Mouse (Mus musculus) midbrain, embryonic 14.5 days (tissue): Measurements from ENCODE around the gene Tut1. TPM values are rescaled to one million over a fixed set of nuclear protein-coding genes. Genes with fewer than 3 reads are reported as not detected.
"Not testable (repeated sequence)": the region's sequence is repeated elsewhere in the genome, so short reads cannot be mapped to it uniquely, and the experiment has no call there.

ENCODE experiments used
- ATAC-seq: fragments of 200-750 bp; cut with Nextera tagmentation; 2 replicates; pipeline ENCODE4 v1.8.0; 2017; ENCODE audit warnings: moderate number of reproducible peaks, moderate library complexity; ENCODE audit not compliant: low FRiP score, low TSS enrichment
- DNase-seq: peaks from one replicate; pipeline ENCODE4 v3.0.0-alpha.2; 2015
- H3K27ac ChIP-seq: fragments of 300-500 bp; sonication (generic); replicated peaks from 2 replicates; pipeline ENCODE4 v1.5.1; 2014; ENCODE audit warnings: mild to moderate bottlenecking, low read depth, low read length, moderate library complexity
- H3K27me3 ChIP-seq: fragments of 300-500 bp; sonication (generic); 2 replicates; pipeline ENCODE4 v1.6.1; 2014; ENCODE audit warnings: low read length, control low read depth, mixed read lengths; ENCODE audit not compliant: control insufficient read depth, insufficient read depth
- H3K36me3 ChIP-seq: fragments of 300-500 bp; sonication (generic); 2 replicates; pipeline ENCODE4 v1.6.1; 2014; ENCODE audit warnings: low read length, control low read depth; ENCODE audit not compliant: control insufficient read depth, insufficient read depth
- H3K4me1 ChIP-seq: fragments of 300-500 bp; sonication (generic); 2 replicates; pipeline ENCODE4 v1.6.1; 2014; ENCODE audit warnings: mild to moderate bottlenecking, antibody characterized with exemption, low read length, control low read depth; ENCODE audit not compliant: control insufficient read depth, insufficient read depth
- H3K4me2 ChIP-seq: fragments of 300-500 bp; sonication (generic); 2 replicates; pipeline ENCODE4 v1.6.1; 2014; ENCODE audit warnings: mild to moderate bottlenecking, low read length, moderate library complexity
- H3K4me3 ChIP-seq: fragments of 300-500 bp; sonication (generic); replicated peaks from 2 replicates; pipeline ENCODE4 v1.5.1; 2014; ENCODE audit warnings: low read depth, low read length
- H3K9ac ChIP-seq: fragments of 300-500 bp; sonication (generic); replicated peaks from 2 replicates; pipeline ENCODE4 v1.6.1; 2014; ENCODE audit warnings: mild to moderate bottlenecking, low read length, moderate library complexity
- H3K9me3 ChIP-seq: fragments of 300-500 bp; sonication (generic); 2 replicates; pipeline ENCODE4 v1.6.1; 2016; ENCODE audit warnings: low read length, control low read depth, mixed read lengths; ENCODE audit not compliant: control insufficient read depth
- WGBS: fragments of 180-500 bp; shearing (Covaris S2); extraction: QIAGEN DNeasy Blood & Tissue Kit; methylation state at CpG from one replicate; pipeline ENCODE4 v1.1.7; 2014; 5-methylcytosine and 5-hydroxymethylcytosine counted together
- polyA plus RNA-seq: library from polyadenylated mRNA; unstranded; fragments of >200 nt; fragmentation: Nextera tagmentation; extraction: Ambion mirVana; gene quantifications from 2 replicates; pipeline ENCODE4 v1.2.1, GENCODE M21; 2014

Tut1 gene
- polyA plus RNA-seq, 1 experiment from 2014 or later = 25.0 TPM

DNA sequence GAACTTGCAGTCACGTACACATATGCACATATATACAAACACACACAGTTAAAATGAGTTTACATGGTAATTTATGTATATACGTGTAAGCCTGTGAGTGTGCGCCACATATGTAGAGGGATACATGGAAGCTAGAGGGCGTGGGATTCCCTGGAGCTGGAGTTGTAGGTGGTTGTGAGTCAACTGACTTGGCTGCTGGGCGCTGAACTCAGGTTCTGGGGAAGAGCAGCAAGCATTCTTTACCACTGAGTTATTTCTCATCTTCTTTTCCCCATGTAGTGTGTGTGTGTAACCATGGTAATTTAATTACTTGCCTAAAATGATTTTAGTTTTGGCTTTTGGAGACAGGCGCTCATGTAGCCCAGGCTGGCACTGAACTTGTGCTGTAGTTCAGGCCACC lies 43.0 kb downstream of the Tut1 start:
- ATAC-seq (no peak), DNase-seq (no peak)
- no peaks in the 10 kb centered on the region for H3K27me3 ChIP-seq
- no peak overlapping the region for H3K9ac ChIP-seq
- no peaks in the 10 kb centered on the region for H3K9me3 ChIP-seq
- no peaks in the 10 kb centered on the region for H3K4me1 ChIP-seq
- H3K4me2 ChIP-seq = no peak overlapping the region
- WGBS = 88% methylated on average over 6 of the region's 6 CpGs
- no peak overlapping the region for H3K4me3 ChIP-seq
- no peak overlapping the region for H3K27ac ChIP-seq
- no peaks in the 10 kb centered on the region for H3K36me3 ChIP-seq

DNA sequence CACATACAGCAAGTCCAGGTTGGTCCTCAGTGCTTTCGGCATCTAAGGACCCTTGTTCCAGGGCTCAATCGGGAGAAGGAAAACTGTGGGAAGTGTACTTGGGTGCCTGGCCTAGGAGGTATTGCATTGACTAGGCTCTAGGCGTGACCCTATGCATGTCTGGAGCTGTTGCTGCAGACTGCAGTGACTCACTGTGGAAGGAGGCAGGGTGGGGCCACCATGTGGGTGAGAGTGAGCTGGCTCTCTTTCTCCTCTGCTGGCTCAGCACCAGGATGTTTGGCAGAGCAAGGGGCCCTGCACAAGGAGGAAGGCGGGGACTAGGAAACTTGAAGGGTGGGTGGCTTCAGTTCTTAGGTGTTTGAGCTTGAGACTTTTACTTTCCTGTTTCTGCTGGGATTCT lies 43.9 kb downstream of the Tut1 start:
- DNase-seq (peak; percentile 42), ATAC-seq (no peak)
- WGBS = 79% methylated on average over 4 of the region's 4 CpGs
- no peak overlapping the region for H3K4me3 ChIP-seq
- no peaks in the 10 kb centered on the region for H3K4me1 ChIP-seq
- no peak overlapping the region for H3K4me2 ChIP-seq
- no peak overlapping the region for H3K9ac ChIP-seq
- no peaks in the 10 kb centered on the region for H3K9me3 ChIP-seq
- H3K36me3 ChIP-seq = no peaks in the 10 kb centered on the region
- H3K27me3 ChIP-seq = no peaks in the 10 kb centered on the region
- no peak overlapping the region for H3K27ac ChIP-seq

DNA sequence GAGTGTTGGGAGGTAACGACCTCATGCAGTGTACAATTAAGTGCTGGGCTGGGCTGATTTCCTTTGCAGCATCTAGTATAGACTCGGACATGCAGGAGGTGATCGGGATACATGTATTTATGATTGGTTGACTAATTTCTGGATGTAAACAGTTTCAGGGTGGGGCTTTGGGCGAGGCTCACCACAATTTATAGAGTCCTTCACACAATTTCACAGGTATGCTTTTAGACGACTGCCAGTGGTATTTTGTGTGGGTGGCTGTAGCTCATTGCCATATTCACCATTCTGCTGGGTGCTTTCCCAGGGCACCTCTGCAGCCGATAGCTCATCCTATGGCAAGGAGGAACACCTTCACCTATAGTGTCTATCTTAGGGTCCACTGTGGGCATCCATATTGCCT lies 44.9 kb downstream of the Tut1 start:
- Histone ChIP-seq H3K4me3 (no peak overlapping the region), H3K9ac (no peak overlapping the region), H3K4me2 (no peak overlapping the region), H3K9me3 (no peaks in the 10 kb centered on the region), H3K27me3 (no peaks in the 10 kb centered on the region), H3K27ac (no peak overlapping the region), H3K4me1 (no peaks in the 10 kb centered on the region), H3K36me3 (no peaks in the 10 kb centered on the region)
- no peak for ATAC-seq
- no peak for DNase-seq
- WGBS = 91% methylated on average over 6 of the region's 6 CpGs

DNA sequence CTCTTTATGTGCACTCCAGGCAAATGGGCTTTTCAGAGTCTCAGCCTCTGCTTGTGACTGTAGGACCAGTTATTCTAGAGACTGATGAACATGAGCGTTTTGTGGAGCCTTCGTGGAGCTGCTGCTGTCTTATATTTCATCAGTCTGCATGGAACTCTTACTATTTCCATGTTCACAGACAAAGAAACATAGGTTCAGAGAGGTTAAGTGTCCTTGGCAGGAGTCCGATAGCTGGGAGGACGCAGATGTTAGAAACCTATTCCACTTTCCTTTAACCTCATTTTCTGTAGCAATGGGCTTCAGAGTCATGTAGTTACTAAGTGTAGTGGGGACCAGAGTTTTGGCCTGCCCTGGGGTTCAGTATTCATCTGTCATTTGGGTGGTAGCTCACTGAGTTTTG lies 45.6 kb downstream of the Tut1 start:
- H3K36me3 ChIP-seq = no peaks in the 10 kb centered on the region
- no peak overlapping the region for H3K27ac ChIP-seq
- 95% methylated on average over 4 of the region's 4 CpGs for WGBS
- no peaks in the 10 kb centered on the region for H3K27me3 ChIP-seq
- DNase-seq = no peak
- no peaks in the 10 kb centered on the region for H3K9me3 ChIP-seq
- H3K9ac ChIP-seq = no peak overlapping the region
- no peak for ATAC-seq
- H3K4me3 ChIP-seq = no peak overlapping the region
- no peaks in the 10 kb centered on the region for H3K4me1 ChIP-seq
- no peak overlapping the region for H3K4me2 ChIP-seq

DNA sequence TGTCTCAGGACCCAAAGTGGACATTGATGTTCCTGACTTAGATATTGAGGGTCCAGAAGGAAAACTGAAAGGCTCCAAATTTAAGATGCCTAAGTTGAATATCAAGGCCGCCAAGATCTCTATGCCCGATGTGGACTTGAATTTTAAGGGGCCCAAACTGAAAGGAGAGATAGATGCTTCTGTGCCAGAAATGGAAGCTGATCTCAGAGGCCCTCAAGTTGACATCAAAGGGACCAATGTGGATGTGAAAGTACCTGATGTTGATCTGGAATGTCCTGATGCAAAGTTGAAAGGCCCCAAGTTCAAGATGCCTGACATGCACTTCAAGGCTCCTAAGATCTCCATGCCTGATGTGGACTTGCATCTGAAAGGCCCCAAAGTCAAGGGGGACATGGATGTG lies 53.3 kb downstream of the Tut1 start:
- not testable (repeated sequence) for H3K9me3 ChIP-seq, H3K4me2 ChIP-seq, H3K9ac ChIP-seq, H3K4me3 ChIP-seq, DNase-seq, H3K36me3 ChIP-seq, H3K4me1 ChIP-seq, ATAC-seq, H3K27ac ChIP-seq, H3K27me3 ChIP-seq
- WGBS = 94% methylated on average over 2 of the region's 2 CpGs

Other genes with a start within 250 kb of the Tut1 start
- 157 TPM in 2 replicates for gene Slc3a2, start 230.5 kb upstream of the Tut1 start, polyA plus RNA-seq
- gene Wdr74, start 218.0 kb upstream of the Tut1 start, polyA plus RNA-seq = 89.1 and 95.7 TPM in 2 replicates
- 0.97 and 1.1 TPM in 2 replicates for gene 1700092M07Rik, start 213.1 kb upstream of the Tut1 start, polyA plus RNA-seq
- gene Stx5a, start 212.4 kb upstream of the Tut1 start, polyA plus RNA-seq = 102 and 110 TPM in 2 replicates
- 146 and 171 TPM in 2 replicates for gene Nxf1, start 196.8 kb upstream of the Tut1 start, polyA plus RNA-seq
- 270 and 278 TPM in 2 replicates for gene Tmem223, start 182.9 kb upstream of the Tut1 start, polyA plus RNA-seq
- 24.8 and 32.4 TPM in 2 replicates for gene Tmem179b, start 179.4 kb upstream of the Tut1 start, polyA plus RNA-seq
- 18.0 and 21.0 TPM in 2 replicates for gene Taf6l, start 167.4 kb upstream of the Tut1 start, polyA plus RNA-seq
- 156 and 165 TPM in 2 replicates for gene Polr2g, start 155.3 kb upstream of the Tut1 start, polyA plus RNA-seq
- 7.2 and 7.9 TPM in 2 replicates for gene Zbtb3, start 151.3 kb upstream of the Tut1 start, polyA plus RNA-seq
- gene Ttc9c, start 134.5 kb upstream of the Tut1 start, polyA plus RNA-seq = 37.5 and 55.8 TPM in 2 replicates
- 8.8 and 9.6 TPM in 2 replicates for gene Hnrnpul2, start 133.8 kb upstream of the Tut1 start, polyA plus RNA-seq
- not detected in 2 replicates for gene AC129217.1, start 124.1 kb upstream of the Tut1 start, polyA plus RNA-seq
- gene Bscl2, start 116.4 kb upstream of the Tut1 start, polyA plus RNA-seq = 78.2 and 98.7 TPM in 2 replicates
- 466 and 598 TPM in 2 replicates for gene Gng3, start 114.7 kb upstream of the Tut1 start, polyA plus RNA-seq
- gene Lrrn4cl, start 103.1 kb upstream of the Tut1 start, polyA plus RNA-seq = 0.28 and 0.62 TPM in 2 replicates
- gene Ubxn1, start 82.4 kb upstream of the Tut1 start, polyA plus RNA-seq = 139 and 154 TPM in 2 replicates
- gene Uqcc3, start 72.9 kb upstream of the Tut1 start, polyA plus RNA-seq = 61.3 and 62.6 TPM in 2 replicates
- gene Lbhd1, start 70.1 kb upstream of the Tut1 start, polyA plus RNA-seq = 34.9 and 38.0 TPM in 2 replicates
- not detected in 2 replicates for gene Gm49403, start 69.9 kb upstream of the Tut1 start, polyA plus RNA-seq
- 40.4 and 43.1 TPM in 2 replicates for gene 1810009A15Rik, start 65.0 kb upstream of the Tut1 start, polyA plus RNA-seq
- gene Gm49416, start 64.9 kb upstream of the Tut1 start, polyA plus RNA-seq = 0.30 TPM in 1 of 2 replicates, not detected in the other
- 28.2 and 31.1 TPM in 2 replicates for gene Ints5, start 60.8 kb upstream of the Tut1 start, polyA plus RNA-seq
- 59.0 and 83.3 TPM in 2 replicates for gene Ganab, start 55.8 kb upstream of the Tut1 start, polyA plus RNA-seq
- 75.0 and 83.5 TPM in 2 replicates for gene B3gat3, start 33.5 kb upstream of the Tut1 start, polyA plus RNA-seq
- gene Rom1, start 24.5 kb upstream of the Tut1 start, polyA plus RNA-seq = 1.4 TPM in 2 replicates
- gene Eml3, start 24.3 kb upstream of the Tut1 start, polyA plus RNA-seq = 4.3 and 5.5 TPM in 2 replicates
- 38.0 and 62.2 TPM in 2 replicates for gene Mta2, start 12.0 kb upstream of the Tut1 start, polyA plus RNA-seq
- gene Eef1g, start 13.2 kb downstream of the Tut1 start, polyA plus RNA-seq = 308 and 311 TPM in 2 replicates
- 1.2 and 4.2 TPM in 2 replicates for gene Ahnak, start 35.4 kb downstream of the Tut1 start, polyA plus RNA-seq
- gene Scgb1a1, start 134.1 kb downstream of the Tut1 start, polyA plus RNA-seq = not detected in 2 replicates
- gene Asrgl1, start 181.8 kb downstream of the Tut1 start, polyA plus RNA-seq = 15.0 and 17.5 TPM in 2 replicates